Mouse (Mus musculus) megakaryocyte-erythroid progenitor cell, adult 5-6 weeks (primary cell): Measurements from ENCODE around the gene Nudt16. TPM values are rescaled to one million over a fixed set of nuclear protein-coding genes. Genes with fewer than 3 reads are reported as not detected.
"Not testable (repeated sequence)": the region's sequence is repeated elsewhere in the genome, so short reads cannot be mapped to it uniquely, and the experiment has no call there.

Experiments used
- ATAC-seq: replicated peaks from 2 replicates; pipeline ENCODE4 v1.8.0; 2016; ENCODE audit warnings: mild to moderate bottlenecking, inconsistent platforms; ENCODE audit not compliant: severe bottlenecking, poor library complexity, low FRiP score, low TSS enrichment
- total RNA-seq, 2 experiments: library from RNA; stranded (forward) in 1 of 2; stranded (reverse) in 1 of 2; fragments of 200-1000, 215-1000 nt in 1 of 2; fragments of >200 nt in 1 of 2; fragmentation: Nextera tagmentation in 1 of 2; gene quantifications; 2 replicates each; pipeline ENCODE4 v1.2.3; 2014 to 2017

The Nudt16 gene
- total RNA-seq (2014; fragmentation: Nextera tagmentation) (13.7 and 14.2 TPM in 2 replicates), total RNA-seq (2017) (4.1 and 5.2 TPM in 2 replicates)

DNA sequence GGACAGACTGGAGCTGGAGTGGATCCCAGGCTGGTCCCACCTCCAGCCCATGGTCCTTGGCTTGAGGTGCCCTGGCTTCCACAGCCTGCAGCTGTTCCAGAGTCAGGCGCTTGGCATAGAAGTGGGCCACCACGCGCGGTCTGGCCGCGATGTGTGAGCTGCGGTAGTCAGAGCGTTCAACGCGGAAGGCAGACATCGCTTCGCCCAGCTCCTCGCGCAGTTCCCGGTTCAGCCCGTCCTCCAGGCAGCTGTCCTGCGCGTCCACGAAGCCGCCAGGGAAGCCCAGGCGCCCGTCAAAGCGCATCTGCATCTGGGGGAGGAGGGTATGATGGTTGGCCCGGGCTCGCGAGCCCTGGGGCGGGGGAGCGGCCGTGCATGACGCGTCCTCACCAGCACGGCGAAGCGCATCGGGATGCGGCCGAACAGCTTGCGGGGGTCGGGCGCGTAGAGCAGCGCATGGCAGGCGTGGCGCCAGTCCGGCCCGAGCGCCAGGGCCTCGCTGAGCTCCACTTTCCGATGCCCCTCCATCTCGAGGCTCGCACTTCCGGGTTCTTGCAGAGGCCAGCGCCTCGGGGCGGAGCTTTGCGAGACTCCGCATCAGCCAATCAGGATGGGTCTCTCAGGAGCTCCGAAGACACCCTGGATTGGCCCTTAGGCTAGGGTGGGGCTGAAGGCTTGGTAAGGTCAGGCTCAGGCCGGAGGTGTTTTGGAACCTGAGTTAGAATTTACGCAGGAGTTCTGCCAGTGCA, at the start of gene Nudt16:
TSS of gene Nudt16 (minus strand) at position 572 of the 749 bp plus-strand sequence.
- ATAC-seq = peak; percentile 97

DNA sequence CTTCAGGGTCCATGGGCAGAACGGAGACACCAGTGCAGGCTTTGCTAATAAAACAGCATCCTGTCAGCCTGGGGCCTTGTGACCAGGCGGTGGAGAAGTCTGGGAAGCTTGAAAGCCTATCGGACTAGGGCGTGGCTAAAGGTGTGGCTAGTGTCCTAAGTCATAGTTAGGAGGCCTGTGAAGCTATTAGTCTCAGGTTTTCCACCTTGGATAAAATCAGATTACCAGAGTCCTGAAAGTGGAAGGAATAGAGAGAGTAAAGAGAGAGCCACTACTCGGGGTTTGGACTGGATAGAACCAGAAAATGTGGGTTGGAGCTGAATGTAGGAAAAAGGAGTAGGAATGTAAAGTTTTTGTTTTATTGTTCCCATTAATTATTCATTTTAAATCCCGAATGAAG, 13.4 kb upstream of the Nudt16 start, which contains the start of gene 1700080E11Rik:
TSS of gene 1700080E11Rik (minus strand) at position 101 of the 400 bp plus-strand sequence.
- no peak for ATAC-seq

DNA sequence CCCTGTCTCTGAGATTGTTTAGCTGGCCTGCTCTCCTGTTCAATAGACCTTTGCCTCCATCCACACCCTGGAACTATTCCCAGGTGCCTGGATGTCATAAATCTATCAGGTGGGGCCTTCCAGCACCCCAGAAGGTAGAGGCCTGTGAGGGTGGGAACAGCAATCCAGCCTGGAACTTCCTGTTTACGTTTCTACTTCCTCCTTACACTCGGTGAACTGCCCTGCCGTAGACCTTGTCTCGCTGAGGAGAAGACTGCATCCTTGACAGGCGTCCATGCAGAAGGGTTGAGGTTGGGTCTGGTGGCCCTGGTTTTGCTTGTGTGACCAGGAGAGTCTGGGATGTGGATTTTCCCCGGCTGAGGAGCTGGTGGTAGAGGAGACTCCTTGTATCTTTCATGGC, 7.6 kb upstream of the Nudt16 start:
- ATAC-seq = no peak

DNA sequence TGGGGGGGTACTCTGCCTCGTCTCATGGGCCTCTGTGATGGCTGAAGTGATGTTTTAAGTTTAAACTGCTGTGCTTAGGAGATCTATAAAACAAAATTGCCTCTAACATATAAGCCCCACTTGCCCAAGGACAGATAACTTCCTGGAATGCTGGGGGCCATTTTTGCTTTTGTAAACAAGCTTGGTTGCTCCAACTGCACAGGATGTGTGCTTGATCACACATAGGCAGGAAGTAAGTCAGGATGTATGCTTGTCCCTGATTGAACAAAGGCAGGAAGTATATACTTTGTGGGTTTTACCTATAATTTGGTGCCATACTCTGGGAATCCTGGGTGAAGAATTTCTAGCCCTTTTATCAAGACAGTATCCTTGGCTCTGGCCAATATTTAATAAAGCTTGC, 4.8 kb upstream of the Nudt16 start:
- ATAC-seq = no peak

DNA sequence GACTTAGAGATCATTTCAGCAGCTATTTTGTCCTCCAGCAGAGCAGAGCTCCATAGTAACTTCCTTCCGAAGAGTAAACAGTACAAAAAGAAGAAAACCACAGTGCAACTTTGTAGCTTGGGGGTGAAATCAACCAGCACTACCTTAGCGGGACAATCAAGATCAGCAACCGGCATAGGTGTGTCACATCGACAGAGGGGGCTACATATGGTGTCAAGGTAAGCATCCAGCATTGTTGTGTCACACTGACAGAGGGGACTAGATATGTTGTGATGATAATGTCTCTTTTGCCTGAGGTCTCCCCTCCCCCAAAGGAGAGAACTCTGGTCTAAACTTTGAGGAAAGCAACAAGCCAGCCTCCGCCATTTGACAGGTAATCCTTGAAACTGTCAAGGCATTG, 2.9 kb upstream of the Nudt16 start:
- no peak for ATAC-seq

DNA sequence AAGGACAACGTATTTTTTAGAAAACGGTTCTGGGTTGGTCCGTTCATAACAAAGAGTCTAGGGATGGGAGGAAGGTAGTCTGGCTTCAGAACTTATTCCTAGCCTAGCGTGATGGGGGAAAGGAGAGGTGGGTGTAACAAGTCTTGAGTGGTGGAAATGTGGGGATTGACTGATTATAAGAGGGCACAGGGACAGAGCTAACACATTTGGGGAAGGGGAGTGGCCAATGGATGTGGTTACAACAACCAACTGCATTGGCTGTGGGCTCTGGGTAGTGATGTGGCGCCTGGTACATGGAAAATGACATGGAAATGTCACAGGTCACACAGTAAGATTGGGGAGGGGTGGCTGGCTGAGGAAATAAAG, 361 bp upstream of the Nudt16 start:
- ATAC-seq = peak; percentile 38

DNA sequence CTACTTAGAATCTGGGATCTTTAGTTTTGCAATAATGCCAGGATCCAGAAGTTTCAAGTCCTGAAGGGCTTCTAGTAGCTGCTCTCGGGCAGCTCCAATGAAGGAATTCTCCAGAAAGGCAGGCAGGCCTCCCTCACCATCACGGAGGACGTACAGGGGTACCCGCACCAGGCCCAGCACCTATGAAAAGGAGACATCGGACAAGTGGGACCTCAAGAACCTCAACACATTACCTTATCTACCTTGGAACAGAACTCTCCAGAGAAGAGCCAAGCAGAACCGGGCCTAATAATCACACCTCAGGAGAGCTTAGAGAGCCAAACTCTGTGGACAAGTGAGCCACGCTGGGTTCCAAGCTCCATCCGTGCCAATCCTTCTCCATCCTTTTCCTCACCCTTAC, 1.3 kb downstream of the Nudt16 start:
- ATAC-seq = no peak

DNA sequence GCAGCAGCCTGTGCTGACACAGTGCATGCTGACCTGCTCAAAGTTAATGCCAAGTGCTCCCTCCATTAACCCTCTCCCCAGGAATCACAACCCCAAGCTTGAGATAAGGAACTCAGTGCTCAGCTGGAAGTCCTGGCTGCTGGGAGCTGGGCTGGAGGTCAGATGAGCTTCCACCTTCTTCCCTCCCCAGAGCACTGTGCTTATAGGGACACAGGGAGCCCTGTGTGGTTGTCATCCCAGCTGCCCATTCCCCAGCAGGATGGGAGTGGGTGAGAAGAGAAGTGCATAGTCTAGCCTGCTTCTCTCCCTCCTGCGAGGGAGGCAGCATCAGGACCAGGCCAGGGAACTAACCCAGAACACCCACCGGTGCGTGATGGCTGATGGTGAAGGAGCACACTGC, 6.4 kb downstream of the Nudt16 start:
- ATAC-seq = not testable (repeated sequence)

DNA sequence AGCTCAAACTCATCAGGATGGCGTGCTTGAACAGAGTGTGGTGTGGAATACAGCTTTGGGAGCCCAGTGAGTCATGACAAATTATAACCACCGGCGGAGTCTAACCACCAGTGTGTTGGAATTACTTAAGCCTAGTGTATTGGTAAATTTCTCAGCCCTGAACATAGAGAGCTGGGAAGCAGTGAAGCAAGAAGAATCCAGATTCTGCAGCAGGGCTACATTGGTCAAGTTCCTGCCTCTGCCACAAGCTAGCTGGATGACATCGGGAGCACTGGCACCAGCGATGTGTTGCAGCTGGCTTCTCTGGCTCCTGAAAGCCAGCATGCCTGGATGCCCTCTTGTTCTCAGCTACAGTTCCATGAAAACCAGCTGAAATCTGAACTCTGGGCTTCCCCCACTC, 27.7 kb downstream of the Nudt16 start:
- ATAC-seq = no peak

DNA sequence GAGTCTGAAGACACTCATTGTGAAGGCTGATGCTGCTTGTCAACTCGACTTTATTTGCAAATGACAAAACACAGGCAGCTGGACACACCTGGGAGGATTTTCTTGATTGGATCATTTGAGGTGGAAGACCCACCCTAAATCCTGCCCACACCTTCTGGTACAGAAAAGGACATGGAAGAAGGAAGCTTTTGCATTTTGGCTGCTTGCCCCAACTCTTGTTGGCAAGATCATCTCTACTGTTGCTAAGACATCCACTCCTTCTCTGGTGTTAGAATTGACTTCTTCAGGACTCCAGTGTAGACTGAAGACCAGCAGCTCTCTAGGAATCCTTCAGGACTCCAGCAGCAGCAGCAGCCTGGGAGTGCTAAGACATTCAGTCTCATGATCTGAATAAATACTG, 29.7 kb downstream of the Nudt16 start:
- ATAC-seq = no peak

DNA sequence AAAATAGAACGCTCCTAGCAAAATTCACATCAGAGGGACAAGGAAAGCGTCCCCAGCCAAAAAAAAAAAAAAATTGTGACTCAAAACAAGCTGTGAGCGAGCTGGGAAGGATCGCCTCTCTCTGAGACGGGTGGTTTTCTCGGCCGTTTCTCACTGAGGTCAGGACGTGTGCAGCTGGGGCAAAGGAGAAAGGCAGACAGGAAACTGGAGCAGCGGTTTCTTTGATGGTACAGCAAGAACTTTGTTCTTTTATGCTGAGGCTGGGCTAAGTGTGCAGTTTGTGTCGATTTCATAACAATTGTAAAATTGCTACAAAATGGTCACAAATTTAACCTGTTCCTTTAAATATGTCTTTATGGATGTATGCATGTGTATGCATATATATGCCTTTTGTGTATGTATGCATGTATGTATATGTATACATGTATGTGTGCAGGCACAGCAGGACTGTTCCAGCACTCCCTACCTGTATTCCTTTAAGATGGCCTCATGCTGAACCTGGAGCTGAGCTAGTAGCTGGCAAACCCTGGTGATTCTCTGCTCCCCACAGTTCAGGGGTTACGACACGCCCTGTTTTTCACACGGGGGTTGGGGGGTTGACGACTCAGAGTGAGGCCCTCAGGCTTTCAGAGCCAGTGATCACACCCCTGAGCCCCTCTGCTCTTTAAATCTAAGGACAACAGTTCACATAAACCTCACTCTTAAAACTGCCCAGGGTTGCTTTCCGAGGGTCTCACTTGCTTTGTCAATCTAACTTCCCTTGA, 30.6 kb downstream of the Nudt16 start:
- ATAC-seq = no peak

DNA sequence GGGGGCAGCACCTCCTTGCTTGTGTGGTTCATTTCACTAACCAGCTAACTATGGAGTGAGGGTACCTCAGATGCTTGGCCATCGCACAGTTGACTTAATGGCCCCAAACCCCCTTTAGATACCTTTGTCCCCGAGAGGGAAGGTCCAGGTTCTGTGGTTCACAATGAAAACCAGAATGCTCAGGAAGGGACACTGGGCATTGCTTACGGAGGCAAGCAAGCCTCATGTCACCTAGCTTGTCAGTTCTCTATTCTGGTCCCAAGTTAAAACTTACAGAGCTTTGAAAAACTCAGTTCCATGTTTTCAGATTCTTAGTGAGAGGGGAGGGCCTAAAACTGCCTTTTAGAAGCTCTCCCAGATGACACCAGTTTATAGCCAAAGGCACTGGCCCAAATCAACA, 51.4 kb downstream of the Nudt16 start:
- ATAC-seq = no peak

Other genes starting within 250 kb of the Nudt16 start
- 88.2 and 102 TPM in 2 replicates for gene Mrpl3, start 78.6 kb downstream of the Nudt16 start, total RNA-seq (2014; fragmentation: Nextera tagmentation)
- gene Mrpl3, start 78.6 kb downstream of the Nudt16 start, total RNA-seq (2017) = 156 and 228 TPM in 2 replicates
- gene 1700080E11Rik, start 13.3 kb upstream of the Nudt16 start, total RNA-seq (2014; fragmentation: Nextera tagmentation) = not detected in 2 replicates
- gene 1700080E11Rik, start 13.3 kb upstream of the Nudt16 start, total RNA-seq (2017) = not detected in 2 replicates